Mouse (Mus musculus) liver, embryonic 16.5 days (tissue): ENCODE measurements around the gene Slc38a6. TPM values are rescaled to one million over a fixed set of nuclear protein-coding genes. Genes with fewer than 3 reads are reported as not detected.

Experiments used
- ATAC-seq: fragments of 200-750 bp; cut with Nextera tagmentation; 2 replicates; pipeline ENCODE4 v1.8.0; 2017; ENCODE audit warnings: low read depth, mild to moderate bottlenecking, moderate number of reproducible peaks, moderate library complexity
- H3K27ac ChIP-seq: fragments of 300-500 bp; sonication (generic); 2 replicates; pipeline ENCODE4 v1.5.1; 2014; ENCODE audit warnings: mild to moderate bottlenecking, low read length
- H3K27me3 ChIP-seq: fragments of 300-500 bp; sonication (generic); 2 replicates; pipeline ENCODE4 v1.6.1; 2014; ENCODE audit warnings: low read depth, low read length, mixed read lengths; ENCODE audit not compliant: control insufficient read depth, insufficient read depth
- H3K36me3 ChIP-seq: fragments of 300-500 bp; sonication (generic); 2 replicates; pipeline ENCODE4 v1.6.1; 2014; ENCODE audit warnings: mild to moderate bottlenecking; ENCODE audit not compliant: control insufficient read depth, insufficient read depth
- H3K4me1 ChIP-seq: fragments of 300-500 bp; sonication (generic); 2 replicates; pipeline ENCODE4 v1.6.1; 2014; ENCODE audit warnings: low read depth, low read length, mixed read lengths; ENCODE audit not compliant: control insufficient read depth
- H3K4me2 ChIP-seq: fragments of 300-500 bp; sonication (generic); 2 replicates; pipeline ENCODE4 v1.6.1; 2014; ENCODE audit warnings: low read depth, low read length, mixed read lengths
- H3K4me3 ChIP-seq: fragments of 300-500 bp; sonication (generic); 2 replicates; pipeline ENCODE4 v1.5.1; 2014; ENCODE audit warnings: low read depth, mild to moderate bottlenecking, low read length
- H3K9ac ChIP-seq: fragments of 300-500 bp; sonication (generic); 2 replicates; pipeline ENCODE4 v1.6.1; 2014; ENCODE audit warnings: low read depth, low read length
- H3K9me3 ChIP-seq: fragments of 300-500 bp; sonication (generic); replicated peaks from 2 replicates; pipeline ENCODE4 v1.6.1; 2016; ENCODE audit warnings: low read length; ENCODE audit not compliant: control insufficient read depth
- WGBS: fragments of 180-500 bp; shearing (Covaris S2); extraction: QIAGEN DNeasy Blood & Tissue Kit; methylation state at CpG from one replicate; pipeline ENCODE4 v1.1.7; 2014; ENCODE audit not compliant: insufficient replicate concordance; 5-methylcytosine and 5-hydroxymethylcytosine counted together
- polyA plus RNA-seq: library from polyadenylated mRNA; unstranded; fragments of >200 nt; fragmentation: Nextera tagmentation; extraction: Ambion mirVana; gene quantifications from 2 replicates; pipeline ENCODE4 v1.2.1, GENCODE M21; 2015

Slc38a6 gene
- polyA plus RNA-seq, 1 experiment from 2014 or later: 2.5 TPM

DNA sequence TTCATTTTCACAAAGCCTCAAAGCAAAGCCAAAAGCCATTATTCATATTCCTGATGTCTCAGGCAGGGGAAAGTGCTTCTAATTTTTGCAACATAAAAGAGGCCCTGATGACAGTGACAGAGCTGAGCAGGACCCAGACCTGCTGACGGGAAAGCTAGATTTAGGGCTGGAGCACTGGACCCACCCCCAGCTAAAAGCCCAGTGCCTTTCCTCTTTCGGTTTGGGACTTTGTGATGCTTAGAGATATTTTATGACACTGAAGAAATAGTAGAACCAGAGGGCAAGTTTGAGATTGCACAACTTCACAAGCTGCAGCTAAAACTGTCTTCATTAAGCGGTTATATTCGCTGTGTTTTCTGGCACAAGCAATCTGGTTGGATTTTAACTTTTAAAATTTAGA, 18.1 kb downstream of the Slc38a6 start:
- no peaks in the 10 kb centered on the region for H3K4me1 ChIP-seq
- no peaks in the 10 kb centered on the region for H3K27me3 ChIP-seq
- 55% methylated on average over 4 of the region's 4 CpGs for WGBS
- H3K36me3 ChIP-seq: no peaks in the 10 kb centered on the region
- no peak overlapping the region for H3K4me3 ChIP-seq
- no peak for ATAC-seq
- H3K27ac ChIP-seq: no peak overlapping the region
- no peak overlapping the region for H3K9ac ChIP-seq
- no peak overlapping the region for H3K4me2 ChIP-seq
- no peaks in the 10 kb centered on the region for H3K9me3 ChIP-seq

DNA sequence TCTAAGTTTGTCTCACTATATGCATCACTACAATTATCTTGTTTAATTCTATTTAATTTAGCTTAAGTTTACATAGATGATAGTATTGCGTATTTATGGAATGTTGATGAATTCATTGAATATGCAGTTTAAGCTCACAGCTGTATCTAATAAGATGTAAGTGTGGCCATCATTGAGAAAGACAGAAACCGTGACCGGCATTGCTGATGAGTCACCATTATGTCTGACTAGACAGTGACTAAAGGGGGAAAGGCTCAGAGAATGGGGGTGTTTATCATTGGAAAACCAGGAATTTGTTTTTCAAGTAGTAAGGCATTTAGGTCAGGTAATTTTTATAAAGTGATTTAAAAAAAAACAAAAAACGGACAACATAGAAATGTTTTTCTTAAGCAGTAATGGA, 21.2 kb downstream of the Slc38a6 start:
- no peaks in the 10 kb centered on the region for H3K9me3 ChIP-seq
- WGBS: 73% methylated on average over 4 of the region's 4 CpGs
- no peak overlapping the region for H3K9ac ChIP-seq
- H3K27me3 ChIP-seq: no peaks in the 10 kb centered on the region
- H3K4me1 ChIP-seq: no peaks in the 10 kb centered on the region
- no peak overlapping the region for H3K4me2 ChIP-seq
- no peak overlapping the region for H3K27ac ChIP-seq
- no peak overlapping the region for H3K4me3 ChIP-seq
- ATAC-seq: no peak
- no peaks in the 10 kb centered on the region for H3K36me3 ChIP-seq

- no peaks in the 10 kb centered on the region for H3K27me3 ChIP-seq
- WGBS: 65% methylated on average over 2 of the region's 2 CpGs
- H3K4me1 ChIP-seq: no peaks in the 10 kb centered on the region
- no peak for ATAC-seq
- no peak overlapping the region for H3K4me3 ChIP-seq
- no peak overlapping the region for H3K9ac ChIP-seq
- H3K27ac ChIP-seq: no peak overlapping the region
- H3K9me3 ChIP-seq: no peaks in the 10 kb centered on the region
- no peak overlapping the region for H3K4me2 ChIP-seq
- H3K36me3 ChIP-seq: no peaks in the 10 kb centered on the region
Measured at GRCm38 (mm10) chr12:73308711-73309110, 22.1 kb downstream of the Slc38a6 start.

GRCm38 (mm10) chr12:73317706-73318686, 31.4 kb downstream of the Slc38a6 start:
- Histone ChIP-seq H3K4me3 (no peak overlapping the region), H3K4me1 (no peaks in the 10 kb centered on the region), H3K9me3 (no peaks in the 10 kb centered on the region), H3K36me3 (no peaks in the 10 kb centered on the region), H3K27me3 (no peaks in the 10 kb centered on the region), H3K27ac (no peak overlapping the region), H3K9ac (no peak overlapping the region), H3K4me2 (no peak overlapping the region)
- 52% methylated on average over 7 of the region's 7 CpGs for WGBS
- ATAC-seq: no peak

DNA sequence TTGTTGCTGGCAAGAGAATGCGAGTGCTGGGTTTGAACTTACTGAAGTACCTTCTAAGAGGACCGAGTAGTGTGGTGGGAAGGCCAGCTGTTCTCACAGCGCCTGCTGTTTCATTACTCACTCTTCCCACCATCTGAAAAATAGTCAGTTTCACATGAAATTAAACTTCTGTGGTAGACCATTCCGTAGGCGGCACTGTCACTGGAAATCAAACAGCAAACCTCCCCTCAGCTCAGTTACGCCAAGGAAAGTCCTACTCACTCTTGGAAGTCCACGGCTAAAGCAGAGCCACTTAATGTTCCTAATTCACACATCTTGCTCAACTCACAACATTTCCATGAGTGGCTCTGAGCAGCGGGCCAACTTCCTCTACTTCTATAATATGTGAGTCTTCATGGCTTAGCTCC, 37.6 kb downstream of the Slc38a6 start:
- H3K9me3 ChIP-seq: no peaks in the 10 kb centered on the region
- whole genome bisulfite sequencing: 71% methylated on average over 8 of the region's 8 CpGs
- no peak overlapping the region for H3K9ac ChIP-seq
- ATAC-seq: no peak
- no peak overlapping the region for H3K27ac ChIP-seq
- H3K36me3 ChIP-seq: no peaks in the 10 kb centered on the region
- H3K4me2 ChIP-seq: no peak overlapping the region
- H3K4me3 ChIP-seq: no peak overlapping the region
- no peaks in the 10 kb centered on the region for H3K4me1 ChIP-seq
- no peaks in the 10 kb centered on the region for H3K27me3 ChIP-seq

GRCm38 (mm10) chr12:73324742-73325141, 38.2 kb downstream of the Slc38a6 start:
- no peaks in the 10 kb centered on the region for H3K9me3 ChIP-seq
- no peak overlapping the region for H3K4me3 ChIP-seq
- 36% methylated on average over 1 of the region's 1 CpGs for WGBS
- H3K27ac ChIP-seq: no peak overlapping the region
- H3K27me3 ChIP-seq: no peaks in the 10 kb centered on the region
- no peak overlapping the region for H3K9ac ChIP-seq
- H3K36me3 ChIP-seq: no peaks in the 10 kb centered on the region
- H3K4me2 ChIP-seq: no peak overlapping the region
- H3K4me1 ChIP-seq: no peaks in the 10 kb centered on the region
- no peak for ATAC-seq

DNA sequence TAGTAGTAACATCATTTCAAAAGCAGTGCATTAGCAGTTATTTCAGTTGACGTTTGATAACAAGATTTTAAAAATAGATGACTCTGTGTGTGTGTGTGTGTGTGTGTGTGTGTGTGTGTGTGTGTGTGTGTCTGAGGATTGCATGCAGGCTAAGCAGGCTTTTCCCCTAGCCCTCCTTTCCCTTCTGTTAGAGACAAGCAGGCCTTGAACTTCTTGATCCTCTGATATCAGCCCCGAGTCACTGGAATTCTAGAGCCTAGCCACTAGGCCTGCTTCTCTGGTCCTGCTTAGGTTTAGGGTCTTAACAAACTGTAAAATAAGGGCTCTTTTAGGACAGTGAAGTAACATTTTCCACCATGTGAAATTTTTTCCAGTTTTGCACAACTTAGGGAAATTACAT, 38.6 kb downstream of the Slc38a6 start:
- Histone ChIP-seq H3K4me3 (no peak overlapping the region), H3K9me3 (no peaks in the 10 kb centered on the region), H3K4me2 (no peak overlapping the region), H3K4me1 (no peaks in the 10 kb centered on the region), H3K27me3 (no peaks in the 10 kb centered on the region), H3K9ac (no peak overlapping the region), H3K36me3 (no peaks in the 10 kb centered on the region), H3K27ac (no peak overlapping the region)
- no peak for ATAC-seq
- 31% methylated on average over 2 of the region's 2 CpGs for WGBS

DNA sequence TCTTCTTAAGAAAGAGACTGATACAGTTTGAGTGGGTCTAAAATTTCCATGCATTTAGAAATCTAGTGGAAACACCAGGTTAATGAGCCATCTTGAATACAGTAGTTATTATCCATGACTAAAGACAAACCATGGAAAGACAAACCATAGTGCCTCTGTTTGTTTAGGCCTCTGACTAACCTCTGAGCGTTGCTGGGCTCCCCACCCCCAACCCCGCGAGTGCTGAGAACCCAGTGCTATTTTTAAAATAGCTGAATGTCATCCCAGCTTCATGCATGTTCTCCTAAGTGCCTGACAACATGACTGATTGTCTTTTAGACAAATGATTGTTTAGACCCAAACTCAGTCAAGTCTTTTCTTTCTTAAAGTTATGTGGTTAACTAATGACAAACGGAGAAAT, 39.0 kb downstream of the Slc38a6 start:
- Histone ChIP-seq H3K4me3 (no peak overlapping the region), H3K27me3 (no peaks in the 10 kb centered on the region), H3K9me3 (no peaks in the 10 kb centered on the region), H3K4me1 (no peaks in the 10 kb centered on the region), H3K27ac (no peak overlapping the region), H3K4me2 (no peak overlapping the region), H3K36me3 (no peaks in the 10 kb centered on the region), H3K9ac (no peak overlapping the region)
- WGBS: 23% methylated on average over 4 of the region's 4 CpGs
- no peak for ATAC-seq

DNA sequence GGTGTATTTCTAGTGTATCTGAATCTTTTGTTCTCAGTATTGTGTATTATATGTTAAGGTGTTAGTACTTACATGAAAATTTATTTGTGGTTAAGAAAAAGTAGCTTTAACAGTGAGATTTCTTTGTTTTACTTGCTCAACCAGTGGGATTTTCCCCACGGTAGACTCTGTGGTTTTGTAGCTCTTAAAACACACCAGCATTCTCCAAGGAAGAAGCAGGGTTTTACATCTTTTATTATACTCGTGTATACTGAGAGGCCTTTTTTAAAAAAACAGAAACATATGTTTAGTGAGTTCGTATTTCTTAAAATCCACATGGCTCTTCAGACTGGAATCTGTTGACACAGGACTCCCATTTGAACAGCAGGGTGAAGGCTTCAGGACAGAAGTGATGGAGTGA, 40.8 kb downstream of the Slc38a6 start:
- H3K4me3 ChIP-seq: no peak overlapping the region
- no peaks in the 10 kb centered on the region for H3K4me1 ChIP-seq
- H3K27me3 ChIP-seq: no peaks in the 10 kb centered on the region
- H3K9me3 ChIP-seq: no peaks in the 10 kb centered on the region
- no peak overlapping the region for H3K27ac ChIP-seq
- H3K9ac ChIP-seq: no peak overlapping the region
- WGBS: 58% methylated on average over 3 of the region's 3 CpGs
- H3K36me3 ChIP-seq: no peaks in the 10 kb centered on the region
- no peak for ATAC-seq
- no peak overlapping the region for H3K4me2 ChIP-seq
